Mouse (Mus musculus): Measurements from ENCODE around the gene Pym1.
"Not testable (repeated sequence)": the region's sequence is repeated elsewhere in the genome, so short reads cannot be mapped to it uniquely, and the experiment has no call there.

The Pym1 gene

GRCm38 (mm10) chr10:128747646-128748251 lies at the start of gene Pym1:
Gene Pym1, plus strand, starts transcription at chr10:128747889.
- in situ Hi-C loops (cut with MboI; ENCODE audit: unreplicated experiment in 2 of 2) = loop anchor here in 1 of 2 experiments (10.0 kb wide), 1 partner anchor 653 kb away; the partner anchor contains the start of gene Baz2a

- in situ Hi-C loops (cut with MboI; ENCODE audit: unreplicated experiment in 2 of 2) = no loop called here
These were observed 48.7 kb upstream of the Pym1 start for GRCm38 (mm10) chr10:128699006-128699405.

GRCm38 (mm10) chr10:128699611-128700010 lies 48.1 kb upstream of the Pym1 start:
- in situ Hi-C loops (cut with MboI; ENCODE audit: unreplicated experiment in 2 of 2) = loop anchor here in 1 of 2 experiments (5.0 kb wide), 1 partner anchor 43 kb away; the partner anchor contains the start of gene Dgka

- in situ Hi-C loops (cut with MboI; ENCODE audit: unreplicated experiment in 2 of 2) = loop anchor here in 1 of 2 experiments (5.0 kb wide), 1 partner anchor 42 kb away; the partner anchor contains the start of gene Dgka
These were observed 47.0 kb upstream of the Pym1 start for GRCm38 (mm10) chr10:128700712-128701111.

GRCm38 (mm10) chr10:128702328-128703007 lies 45.2 kb upstream of the Pym1 start:
- in situ Hi-C loops (cut with MboI; ENCODE audit: unreplicated experiment in 2 of 2) = loop anchor here in 1 of 2 experiments (5.0 kb wide), 1 partner anchor 40 kb away; the partner anchor contains the start of gene Dgka

- in situ Hi-C loops (cut with MboI; ENCODE audit: unreplicated experiment in 2 of 2) = loop anchor here in 1 of 2 experiments (5.0 kb wide), 1 partner anchor 38 kb away; the partner anchor contains the start of gene Dgka
These were observed 43.8 kb upstream of the Pym1 start, which contains the start of gene Pmel for GRCm38 (mm10) chr10:128703895-128704294. Gene Pmel, plus strand, starts transcription at chr10:128704195.

GRCm38 (mm10) chr10:128704491-128705316 lies 43.0 kb upstream of the Pym1 start, which contains the start of gene Cdk2:
Gene Cdk2, minus strand, starts transcription at chr10:128705031.
- in situ Hi-C loops (cut with MboI; ENCODE audit: unreplicated experiment in 2 of 2) = loop anchor here in 1 of 2 experiments (5.0 kb wide), 1 partner anchor 38 kb away; the partner anchor contains the start of gene Dgka

- in situ Hi-C loops (cut with MboI; ENCODE audit: unreplicated experiment in 2 of 2) = no loop called here
These were observed 42.4 kb upstream of the Pym1 start for GRCm38 (mm10) chr10:128705317-128705693.

GRCm38 (mm10) chr10:128711318-128711717 lies 36.4 kb upstream of the Pym1 start:
- in situ Hi-C loops (cut with MboI; ENCODE audit: unreplicated experiment in 2 of 2) = not testable (repeated sequence)

- in situ Hi-C loops (cut with MboI; ENCODE audit: unreplicated experiment in 2 of 2) = no loop called here
These were observed 31.8 kb upstream of the Pym1 start for GRCm38 (mm10) chr10:128715559-128716537.

- in situ Hi-C loops (cut with MboI; ENCODE audit: unreplicated experiment in 2 of 2) = not testable (repeated sequence)
These were observed 22.2 kb upstream of the Pym1 start for GRCm38 (mm10) chr10:128725466-128725865.

GRCm38 (mm10) chr10:128728059-128728458 lies 19.6 kb upstream of the Pym1 start:
- in situ Hi-C loops (cut with MboI; ENCODE audit: unreplicated experiment in 2 of 2) = no loop called here

- in situ Hi-C loops (cut with MboI; ENCODE audit: unreplicated experiment in 2 of 2) = loop anchor here (5.0 kb wide), 1 partner anchor 166 kb away; no protein-coding TSS in a partner anchor
These were observed 16.7 kb upstream of the Pym1 start for GRCm38 (mm10) chr10:128731002-128731433.

- in situ Hi-C loops (cut with MboI; ENCODE audit: unreplicated experiment in 2 of 2) = loop anchor here (5.0 kb wide), 1 partner anchor 165 kb away; no protein-coding TSS in a partner anchor
These were observed 15.7 kb upstream of the Pym1 start for GRCm38 (mm10) chr10:128731992-128732391.

- in situ Hi-C loops (cut with MboI; ENCODE audit: unreplicated experiment in 2 of 2) = no loop called here
These were observed 10.3 kb upstream of the Pym1 start for GRCm38 (mm10) chr10:128737435-128737834.

- in situ Hi-C loops (cut with MboI; ENCODE audit: unreplicated experiment in 2 of 2) = loop anchor here in 1 of 2 experiments (5.0 to 10.0 kb wide), 2 partner anchors 38 to 645 kb away; partner anchors contain the start of genes Baz2a and Pmel
These were observed 7.4 kb upstream of the Pym1 start for GRCm38 (mm10) chr10:128740296-128740695.

- in situ Hi-C loops (cut with MboI; ENCODE audit: unreplicated experiment in 2 of 2) = loop anchor here in 1 of 2 experiments (5.0 to 10.0 kb wide), 2 partner anchors 40 to 648 kb away; partner anchors contain the start of genes Baz2a and Pmel
These were observed 5.1 kb upstream of the Pym1 start for GRCm38 (mm10) chr10:128742616-128743015.

GRCm38 (mm10) chr10:128743235-128743634 lies 4.5 kb upstream of the Pym1 start:
- in situ Hi-C loops (cut with MboI; ENCODE audit: unreplicated experiment in 2 of 2) = loop anchor here in 1 of 2 experiments (5.0 to 10.0 kb wide), 2 partner anchors 41 to 648 kb away; partner anchors contain the start of genes Baz2a and Pmel

- in situ Hi-C loops (cut with MboI; ENCODE audit: unreplicated experiment in 2 of 2) = loop anchor here in 1 of 2 experiments (5.0 to 10.0 kb wide), 2 partner anchors 41 to 649 kb away; partner anchors contain the start of genes Baz2a and Pmel
These were observed 3.9 kb upstream of the Pym1 start for GRCm38 (mm10) chr10:128743791-128744191.

Measured in v-Abl transformed pro-B cells (cell line).